Mouse (Mus musculus) cerebellum, adult 2 months (tissue): Measurements from ENCODE around the gene Med21.

Experiments used
- CTCF ChIP-seq: fragments of 200-500 bp; IDR thresholded peaks from 2 replicates; pipeline ENCODE4 v1.5.1; 2011; ENCODE audit warnings: low read depth, mild to moderate bottlenecking, control low read depth, low read length, moderate library complexity, borderline replicate concordance; ENCODE audit not compliant: insufficient read depth
- POLR2A ChIP-seq: fragments of 200-500 bp; IDR thresholded peaks from 2 replicates; pipeline ENCODE4 v1.6.1; 2011; ENCODE audit warnings: low read length, control low read depth, borderline replicate concordance; ENCODE audit not compliant: insufficient read depth

DNA sequence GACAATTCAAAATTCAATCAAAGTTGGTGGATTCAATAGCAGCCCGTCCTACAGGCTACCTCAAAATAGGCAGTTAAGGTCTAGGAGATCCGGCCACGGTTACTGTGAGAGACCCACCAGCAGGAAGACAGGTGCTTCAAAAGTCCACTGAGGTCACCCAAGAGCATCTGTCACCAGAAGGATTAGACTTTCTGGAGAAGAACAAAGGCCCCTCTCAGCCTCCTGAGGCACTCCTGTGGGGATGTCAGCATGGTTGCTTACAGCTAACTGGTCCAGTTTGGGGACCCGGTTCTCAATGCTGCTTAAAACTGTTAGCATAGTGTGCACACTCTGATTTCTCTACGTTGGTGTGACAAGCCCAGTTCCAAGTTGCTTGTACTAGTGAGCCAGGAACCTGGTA, 29.8 kb downstream of the Med21 start:
- TF ChIP-seq POLR2A (no peak), CTCF (no peak)
